Mouse (Mus musculus) spleen, adult 18-20 months (tissue): ENCODE data around the gene 4930442H23Rik.
A peak's percentile ranks its signal among the peaks of the same experiment; 100 is the strongest.
"Not testable (repeated sequence)": the region's sequence is repeated elsewhere in the genome, so short reads cannot be mapped to it uniquely, and the experiment has no call there.

Experiments used
- DNase-seq, 2 experiments: peaks; one replicate each; pipeline ENCODE4 v3.0.0; 2022; ENCODE audit warnings: mixed read lengths in 2 of 2

The 4930442H23Rik gene

DNA sequence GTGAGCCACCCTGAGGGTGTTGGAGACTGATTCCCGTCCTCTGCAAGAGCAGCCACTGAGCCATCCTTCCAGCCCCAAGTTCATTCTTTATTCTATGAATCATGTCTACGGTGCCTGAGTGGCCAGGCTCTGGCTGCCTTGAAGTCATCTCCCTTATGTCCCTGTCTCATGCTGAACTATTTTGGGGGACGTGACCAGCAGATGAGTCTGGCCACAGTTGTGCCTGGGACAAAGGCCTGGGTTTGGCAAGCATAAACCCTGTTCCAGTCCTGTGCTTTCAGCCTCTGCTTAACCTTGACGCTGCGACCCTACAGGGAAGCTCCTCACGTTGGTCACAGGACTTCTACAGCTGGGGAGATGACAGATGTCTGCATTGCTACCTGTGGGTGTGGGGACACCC lies 13.7 kb upstream of the 4930442H23Rik start:
- DNase-seq, result no peak

DNA sequence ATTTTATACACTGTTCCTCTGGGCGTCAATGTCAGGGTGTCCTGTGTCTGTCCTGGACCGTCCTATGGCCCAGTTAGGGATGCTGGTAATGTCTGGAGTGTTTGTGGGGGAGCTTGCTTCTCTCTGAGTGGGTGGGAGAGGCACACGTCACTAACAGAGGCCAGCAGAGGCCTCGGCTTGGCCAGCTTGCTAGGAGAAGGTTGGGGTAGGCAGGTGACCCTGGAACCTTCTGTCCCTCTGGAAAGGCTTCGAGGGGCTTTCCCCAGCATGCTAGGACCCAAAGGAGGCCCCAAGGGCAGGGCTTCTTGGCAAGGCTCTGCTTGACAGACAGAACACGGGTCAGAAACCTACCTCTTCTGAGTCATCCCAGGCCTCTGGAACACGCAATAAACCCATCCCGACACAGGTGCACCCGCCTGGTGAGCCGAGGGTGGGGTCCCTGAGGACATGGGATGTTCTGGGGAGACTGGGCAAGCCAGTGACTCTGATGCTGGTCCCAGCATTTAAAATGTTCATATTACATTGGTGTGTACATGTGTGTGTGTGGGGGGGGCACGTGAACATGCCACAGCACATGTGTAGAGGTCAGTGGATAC lies 12.9 kb upstream of the 4930442H23Rik start:
- DNase-seq, result no peak

DNA sequence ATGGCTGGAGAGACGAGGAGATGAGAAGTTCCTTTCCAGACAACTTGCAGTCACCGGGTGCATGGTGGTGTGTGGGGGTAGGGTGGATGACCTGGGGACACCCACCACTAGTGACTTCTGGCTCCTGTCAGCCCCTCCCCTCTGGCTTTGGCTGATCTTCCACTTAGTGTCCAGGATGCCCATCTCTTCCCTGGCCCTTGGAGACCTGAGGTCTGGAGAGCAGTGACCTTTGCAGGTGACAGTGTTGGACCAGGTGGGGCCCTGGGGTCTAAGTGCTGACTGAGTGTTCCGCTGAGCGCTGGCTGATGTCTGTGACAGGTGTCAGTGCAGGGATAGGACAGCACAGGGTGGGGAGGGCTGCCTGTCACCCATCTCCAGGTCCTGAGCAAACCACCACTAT lies 11.7 kb upstream of the 4930442H23Rik start:
- DNase-seq, result no peak

DNA sequence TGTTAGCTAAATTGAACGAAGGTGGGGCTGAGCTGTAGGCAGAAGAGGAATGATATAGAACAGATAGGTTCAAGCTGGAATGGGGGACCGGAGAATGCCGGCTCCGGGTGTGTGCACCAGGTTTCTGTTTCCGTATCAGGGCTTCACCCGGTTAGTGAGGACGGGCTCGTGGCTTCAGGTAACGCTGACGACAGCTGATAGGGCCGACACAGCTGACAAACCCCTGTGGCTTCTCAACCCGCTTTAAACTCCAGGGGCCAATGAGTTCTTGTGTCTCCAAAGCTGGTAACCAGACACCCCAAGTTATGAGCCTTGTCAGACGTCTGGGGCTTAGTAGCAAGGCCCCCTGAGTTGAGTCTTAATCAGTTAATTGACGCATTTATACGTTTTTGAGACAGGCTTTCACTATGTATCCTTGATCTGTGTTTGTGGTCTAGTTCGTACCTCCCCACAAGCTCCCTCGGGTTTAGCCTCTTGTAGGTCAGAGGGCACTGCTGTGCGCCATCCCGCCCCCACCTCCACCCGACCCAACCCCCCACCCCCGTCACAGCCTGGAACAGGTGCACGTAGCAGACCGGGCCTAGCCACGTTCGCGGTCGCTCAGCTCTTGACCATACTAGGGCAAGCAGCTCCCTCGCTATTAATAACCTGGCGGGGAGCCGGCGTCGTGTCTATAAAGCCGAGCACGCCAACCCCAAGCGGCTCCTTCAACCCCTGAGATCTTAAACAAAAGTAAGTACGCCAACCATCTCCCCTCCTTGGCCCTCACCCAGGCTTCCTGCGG lies 10.5 kb upstream of the 4930442H23Rik start:
- DNase-seq, result peak; percentile 51 to 60

DNA sequence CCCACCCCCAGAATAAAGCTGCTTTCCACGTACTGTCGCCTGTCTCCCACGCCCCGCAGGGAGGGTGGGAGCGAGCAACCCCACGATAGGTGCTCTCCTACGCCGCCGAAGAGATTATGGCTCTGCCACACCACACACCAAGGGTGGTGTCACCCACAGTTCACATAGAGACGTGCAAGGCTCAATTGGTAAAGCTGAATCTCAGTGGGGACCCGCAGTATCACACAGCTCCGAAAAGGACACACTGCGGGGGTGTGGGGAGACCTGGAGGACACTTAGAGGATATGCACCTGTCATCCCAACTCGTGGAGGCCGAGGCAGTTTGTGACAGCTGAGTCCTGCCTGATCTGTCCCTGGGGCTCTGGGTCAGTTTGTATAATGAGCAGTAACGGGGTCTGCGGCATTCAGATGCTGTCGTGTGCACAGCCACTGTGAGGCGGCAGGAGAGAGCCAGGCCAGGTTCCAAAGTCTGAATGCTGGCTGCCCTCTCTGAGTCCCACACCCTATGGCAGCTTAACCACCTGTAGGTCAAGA lies 9.4 kb upstream of the 4930442H23Rik start:
- no peak for DNase-seq

DNA sequence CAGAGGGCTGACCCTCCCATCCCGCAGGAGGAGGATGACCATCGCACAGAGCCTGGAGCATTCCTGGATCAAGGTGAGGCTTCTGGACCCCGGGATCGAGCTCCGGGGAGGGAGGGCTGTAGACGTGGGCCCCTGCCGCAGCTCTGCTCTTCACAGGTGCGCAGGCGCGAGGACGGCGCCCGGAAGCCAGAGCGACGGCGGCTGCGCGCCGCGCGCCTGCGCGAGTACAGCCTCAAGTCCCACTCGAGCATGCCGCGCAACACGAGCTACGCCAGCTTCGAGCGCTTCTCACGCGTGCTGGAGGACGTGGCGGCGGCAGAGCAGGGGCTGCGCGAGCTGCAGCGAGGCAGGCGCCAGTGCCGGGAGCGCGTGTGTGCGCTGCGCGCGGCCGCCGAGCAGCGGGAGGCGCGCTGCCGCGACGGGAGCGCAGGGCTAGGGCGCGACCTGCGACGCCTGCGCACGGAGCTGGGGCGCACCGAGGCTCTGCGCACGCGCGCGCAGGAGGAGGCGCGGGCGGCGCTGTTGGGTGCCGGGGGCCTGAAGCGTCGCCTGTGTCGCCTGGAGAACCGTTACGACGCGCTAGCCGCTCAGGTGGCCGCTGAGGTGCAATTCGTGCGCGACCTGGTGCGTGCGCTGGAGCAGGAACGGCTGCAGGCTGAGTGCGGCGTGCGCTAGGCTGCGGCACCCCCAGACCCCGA lies 8.8 kb upstream of the 4930442H23Rik start:
- peak; percentile 80 to 85 for DNase-seq

DNA sequence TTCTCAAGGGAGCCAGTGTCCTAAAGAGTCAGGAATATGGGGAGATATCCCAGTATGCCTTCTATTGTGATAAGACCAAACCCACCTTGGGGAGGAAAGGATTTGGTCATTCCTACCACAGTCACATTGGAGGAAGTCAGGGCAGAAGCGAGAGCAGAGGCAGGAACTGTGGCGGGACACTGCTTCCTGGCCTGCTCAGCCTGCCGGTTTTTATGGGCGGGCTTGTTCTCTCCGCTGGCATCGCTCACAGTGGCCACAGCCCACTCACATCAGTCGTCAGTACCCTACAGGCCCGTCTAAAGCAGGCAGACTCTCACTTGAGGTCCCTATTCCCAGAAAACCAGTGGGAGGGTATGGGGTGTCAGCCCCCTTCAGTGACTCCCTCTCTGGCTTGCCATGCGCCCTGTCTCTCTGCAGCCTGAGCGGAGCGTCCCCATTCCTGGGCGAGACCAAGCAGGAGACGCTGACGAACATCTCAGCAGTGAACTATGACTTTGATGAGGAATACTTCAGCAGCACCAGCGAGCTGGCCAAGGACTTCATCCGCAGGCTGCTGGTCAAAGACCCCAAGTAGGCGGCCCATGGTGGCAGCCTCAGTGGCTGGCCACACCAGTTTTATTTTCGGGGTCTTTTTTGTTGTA lies 7.8 kb upstream of the 4930442H23Rik start:
- DNase-seq, result no peak

DNA sequence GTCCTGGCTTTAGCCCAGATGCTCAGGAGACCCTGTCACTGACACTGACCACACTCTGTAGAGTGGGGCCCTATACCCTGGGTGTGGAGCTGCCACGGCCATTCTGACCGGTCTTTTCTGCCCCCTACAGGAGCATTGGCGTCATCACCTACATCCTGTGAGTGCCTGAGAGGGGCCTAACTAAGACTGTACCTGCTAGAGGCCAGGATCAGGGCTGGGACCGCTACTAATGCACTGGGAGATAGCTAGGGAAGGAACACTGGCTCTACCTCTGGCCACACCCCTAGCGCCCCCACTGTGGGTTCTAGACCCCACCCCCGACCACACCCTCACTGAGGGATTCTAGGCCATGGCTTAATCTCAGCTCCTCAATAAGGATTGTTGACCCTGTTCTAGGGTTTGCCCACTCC lies 7.3 kb upstream of the 4930442H23Rik start:
- no peak for DNase-seq

DNA sequence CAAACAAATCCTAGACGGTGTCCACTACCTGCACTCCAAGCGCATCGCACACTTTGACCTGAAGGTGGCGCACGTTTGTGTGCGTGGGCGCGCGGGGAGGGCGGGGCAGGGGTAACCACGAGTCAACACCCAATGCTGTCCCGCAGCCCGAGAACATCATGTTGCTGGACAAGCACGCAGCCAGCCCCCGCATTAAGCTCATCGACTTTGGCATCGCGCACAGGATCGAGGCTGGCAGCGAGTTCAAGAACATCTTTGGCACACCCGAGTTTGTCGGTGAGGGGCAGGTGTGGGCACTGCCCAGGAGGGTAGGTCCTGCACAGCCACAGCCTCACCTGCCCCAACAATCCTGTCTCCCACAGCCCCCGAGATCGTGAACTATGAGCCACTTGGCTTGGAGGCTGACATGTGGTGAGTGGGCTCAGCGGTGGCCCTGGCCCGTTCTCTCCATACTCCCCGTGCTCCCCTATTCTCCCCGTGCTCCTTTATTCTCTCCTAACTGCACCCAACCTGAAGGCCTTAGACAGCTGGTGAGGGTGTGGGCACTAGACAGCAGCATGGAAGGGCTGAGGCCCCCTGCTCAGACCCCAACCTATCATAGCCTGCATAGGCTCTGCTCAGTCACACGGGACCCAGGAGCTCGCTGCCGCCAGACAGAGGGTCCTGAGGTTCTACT lies 6.7 kb upstream of the 4930442H23Rik start:
- DNase-seq, result peak in 1 of 2 experiments; percentile 23

DNA sequence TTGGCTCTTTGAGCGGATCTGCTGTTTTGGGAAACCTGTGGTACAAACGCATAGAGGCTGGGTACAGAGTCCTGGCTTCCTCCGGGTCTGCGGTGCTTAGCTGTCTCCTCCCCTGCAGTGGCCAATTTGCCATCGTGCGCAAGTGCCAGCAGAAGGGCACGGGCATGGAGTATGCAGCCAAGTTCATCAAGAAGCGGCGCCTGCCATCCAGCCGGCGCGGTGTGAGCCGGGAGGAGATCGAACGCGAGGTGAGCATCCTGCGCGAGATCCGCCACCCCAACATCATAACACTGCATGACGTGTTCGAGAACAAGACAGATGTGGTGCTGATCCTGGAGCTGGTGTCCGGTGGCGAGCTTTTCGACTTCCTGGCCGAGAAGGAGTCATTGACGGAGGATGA lies 6.2 kb upstream of the 4930442H23Rik start:
- no peak for DNase-seq

DNA sequence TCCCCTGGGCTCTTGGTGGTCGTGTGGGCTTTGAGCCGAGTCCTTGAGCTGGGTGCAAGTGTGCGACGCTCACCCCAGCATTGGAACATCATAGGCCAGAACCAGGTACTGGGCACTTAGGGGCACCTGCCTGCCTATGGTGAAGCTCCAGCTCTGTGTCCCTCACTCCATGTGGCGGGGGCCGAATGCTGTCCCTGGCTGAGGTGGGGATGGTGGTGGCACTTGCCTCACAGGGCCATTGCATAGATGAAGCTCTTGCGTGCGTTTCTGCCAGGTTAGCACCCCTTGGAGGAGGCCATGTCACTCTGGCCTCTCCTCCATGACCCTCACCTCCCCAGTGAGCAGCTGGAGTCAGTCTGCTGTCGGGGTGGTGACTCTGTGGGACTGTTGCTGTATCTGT lies 3.5 kb upstream of the 4930442H23Rik start:
- no peak for DNase-seq

DNA sequence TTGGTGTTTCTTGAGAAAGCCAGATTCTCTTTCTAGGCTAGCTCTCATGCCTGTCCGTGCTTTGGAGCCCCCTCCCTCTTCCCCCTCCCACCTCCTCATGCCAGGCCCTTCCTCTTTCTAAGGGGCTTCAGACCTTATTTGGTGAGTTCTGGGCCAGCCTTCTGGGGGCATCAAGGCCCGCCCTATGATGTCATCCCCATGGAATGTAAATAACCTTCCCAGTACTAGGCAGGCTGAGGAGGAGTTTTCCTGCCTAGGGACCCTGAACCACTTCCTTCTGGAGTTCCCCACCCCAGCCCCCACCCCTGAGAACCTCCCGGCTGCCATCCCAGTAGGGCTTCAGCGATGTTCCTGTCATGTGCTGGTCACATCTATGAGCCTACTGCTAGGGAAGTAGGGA lies 1.1 kb upstream of the 4930442H23Rik start:
- no peak for DNase-seq

DNA sequence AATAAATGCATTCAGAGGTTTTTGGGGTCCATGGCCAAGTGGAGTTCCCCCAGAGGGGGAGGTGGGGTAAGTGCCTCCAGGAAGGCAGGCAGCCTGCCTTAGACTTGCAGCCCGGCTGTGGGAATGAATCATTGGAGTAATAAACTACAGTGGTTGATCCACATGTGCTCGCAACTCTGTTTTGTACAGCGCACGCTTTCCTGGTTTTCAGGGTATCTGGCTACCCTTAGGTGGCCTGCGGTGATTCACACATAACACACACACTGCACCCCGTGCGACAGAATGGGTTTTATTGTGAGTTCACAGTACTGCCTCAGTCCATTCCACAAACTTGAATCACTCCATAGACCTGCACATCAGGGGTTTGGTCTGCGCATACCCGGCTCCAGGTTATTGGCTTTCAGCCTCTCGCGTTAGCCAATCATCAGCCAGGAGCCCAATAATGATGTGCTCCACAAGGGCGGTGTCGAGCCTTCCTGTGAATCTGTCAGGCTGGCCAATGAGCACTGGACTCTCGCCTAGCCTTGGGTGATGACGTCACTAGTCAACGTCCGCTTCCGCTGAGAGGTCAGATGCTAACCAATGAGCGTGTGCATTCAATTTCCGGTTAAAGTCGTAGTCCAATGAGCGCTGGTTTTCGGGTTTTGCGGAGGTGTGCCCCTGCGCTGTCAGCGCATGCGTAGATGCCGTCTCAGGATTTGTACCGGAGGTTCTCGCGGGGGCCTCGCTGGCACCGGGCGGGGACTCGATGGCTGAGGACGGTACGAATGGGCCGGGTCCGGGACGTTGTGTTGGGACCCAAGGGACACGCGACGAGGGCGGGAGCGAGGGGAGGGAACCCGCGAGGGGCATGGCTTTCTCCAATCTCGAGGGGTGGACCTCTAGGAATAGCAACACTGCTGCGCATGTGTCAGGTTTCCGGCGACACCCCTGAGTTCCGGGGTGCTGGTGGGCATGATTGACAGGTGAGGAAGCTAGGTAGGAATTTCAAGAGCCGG lies 1.0 kb downstream of the 4930442H23Rik start, which contains the start of gene Dapk3:
TSS of gene Dapk3 (plus strand) at position 670 of the 998 bp plus-strand sequence.
- DNase-seq, result peak; percentile 89 to 90

DNA sequence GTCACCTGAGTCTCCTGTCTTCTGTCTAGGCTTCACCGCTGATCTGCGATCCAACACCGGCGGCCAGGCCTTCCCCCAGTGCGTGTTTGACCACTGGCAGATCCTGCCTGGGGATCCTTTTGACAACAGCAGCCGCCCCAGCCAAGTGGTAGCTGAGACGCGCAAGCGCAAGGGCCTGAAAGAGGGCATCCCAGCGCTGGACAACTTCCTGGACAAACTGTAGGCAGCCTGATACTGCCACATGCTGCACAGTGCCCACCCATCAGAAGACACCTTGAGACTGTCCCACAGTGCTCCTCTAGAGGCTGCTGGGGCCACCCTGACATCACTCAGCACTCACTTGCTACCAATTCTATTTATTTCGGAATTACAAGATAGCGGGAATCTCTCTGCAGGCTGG lies 1.8 kb downstream of the 4930442H23Rik start:
- not testable (repeated sequence) for DNase-seq

DNA sequence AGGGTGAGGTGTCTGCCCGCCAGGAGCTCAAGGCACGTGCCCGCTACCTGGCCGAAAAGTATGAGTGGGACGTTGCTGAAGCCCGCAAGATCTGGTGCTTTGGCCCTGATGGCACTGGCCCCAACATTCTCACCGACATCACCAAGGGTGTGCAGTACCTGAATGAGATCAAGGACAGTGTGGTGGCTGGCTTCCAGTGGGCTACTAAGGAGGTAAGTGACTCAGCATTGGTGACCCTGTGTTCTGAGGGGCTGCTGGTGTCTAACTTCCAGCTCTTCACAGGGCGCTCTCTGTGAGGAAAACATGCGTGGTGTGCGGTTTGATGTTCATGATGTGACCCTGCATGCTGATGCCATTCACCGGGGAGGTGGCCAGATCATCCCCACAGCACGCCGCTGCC lies 2.7 kb downstream of the 4930442H23Rik start:
- no peak for DNase-seq

DNA sequence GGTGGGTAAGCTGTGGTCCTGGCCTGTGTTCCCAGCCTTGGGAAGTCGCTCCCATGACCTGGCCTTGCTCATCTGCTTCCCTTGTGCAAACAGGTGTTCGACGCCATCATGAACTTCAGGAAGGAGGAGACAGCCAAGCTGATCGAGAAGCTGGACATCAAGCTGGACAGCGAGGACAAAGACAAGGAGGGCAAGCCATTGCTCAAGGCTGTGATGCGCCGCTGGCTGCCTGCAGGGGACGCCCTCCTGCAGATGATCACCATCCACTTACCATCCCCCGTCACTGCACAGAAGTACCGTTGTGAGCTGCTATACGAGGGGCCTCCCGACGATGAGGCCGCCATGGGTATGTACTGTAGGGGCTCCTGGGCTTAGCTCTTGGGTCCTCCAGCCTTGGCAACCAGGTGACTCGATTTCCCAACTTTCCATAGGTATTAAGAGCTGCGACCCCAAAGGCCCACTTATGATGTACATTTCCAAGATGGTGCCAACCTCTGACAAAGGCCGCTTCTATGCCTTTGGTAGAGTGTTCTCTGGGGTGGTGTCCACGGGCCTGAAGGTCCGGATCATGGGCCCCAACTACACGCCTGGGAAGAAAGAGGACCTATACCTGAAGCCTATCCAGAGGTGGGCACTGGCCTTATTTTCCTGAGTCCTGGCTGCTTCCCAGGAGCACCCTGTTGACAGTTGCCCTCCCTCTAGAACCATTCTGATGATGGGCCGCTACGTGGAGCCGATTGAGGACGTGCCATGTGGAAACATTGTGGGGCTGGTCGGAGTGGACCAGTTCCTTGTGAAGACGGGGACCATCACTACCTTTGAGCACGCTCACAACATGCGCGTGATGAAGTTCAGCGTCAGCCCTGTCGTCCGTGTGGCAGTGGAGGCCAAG lies 4.0 kb downstream of the 4930442H23Rik start:
- no peak for DNase-seq

DNA sequence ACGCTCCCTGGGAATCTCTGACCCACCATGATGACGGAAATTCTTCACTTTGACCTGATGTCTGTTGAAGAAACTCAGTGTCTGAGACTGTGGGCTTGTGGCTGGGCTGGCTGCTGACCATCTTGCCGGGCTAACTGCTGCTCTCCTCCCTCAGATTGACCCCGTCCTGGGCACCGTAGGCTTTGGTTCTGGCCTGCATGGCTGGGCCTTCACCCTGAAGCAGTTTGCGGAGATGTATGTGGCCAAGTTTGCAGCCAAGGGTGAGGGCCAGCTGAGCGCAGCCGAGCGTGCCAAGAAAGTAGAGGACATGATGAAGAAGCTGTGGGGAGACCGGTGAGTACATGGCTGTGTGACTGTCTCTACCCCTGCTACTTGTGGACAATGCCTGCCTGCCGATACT lies 4.7 kb downstream of the 4930442H23Rik start:
- no peak for DNase-seq

DNA sequence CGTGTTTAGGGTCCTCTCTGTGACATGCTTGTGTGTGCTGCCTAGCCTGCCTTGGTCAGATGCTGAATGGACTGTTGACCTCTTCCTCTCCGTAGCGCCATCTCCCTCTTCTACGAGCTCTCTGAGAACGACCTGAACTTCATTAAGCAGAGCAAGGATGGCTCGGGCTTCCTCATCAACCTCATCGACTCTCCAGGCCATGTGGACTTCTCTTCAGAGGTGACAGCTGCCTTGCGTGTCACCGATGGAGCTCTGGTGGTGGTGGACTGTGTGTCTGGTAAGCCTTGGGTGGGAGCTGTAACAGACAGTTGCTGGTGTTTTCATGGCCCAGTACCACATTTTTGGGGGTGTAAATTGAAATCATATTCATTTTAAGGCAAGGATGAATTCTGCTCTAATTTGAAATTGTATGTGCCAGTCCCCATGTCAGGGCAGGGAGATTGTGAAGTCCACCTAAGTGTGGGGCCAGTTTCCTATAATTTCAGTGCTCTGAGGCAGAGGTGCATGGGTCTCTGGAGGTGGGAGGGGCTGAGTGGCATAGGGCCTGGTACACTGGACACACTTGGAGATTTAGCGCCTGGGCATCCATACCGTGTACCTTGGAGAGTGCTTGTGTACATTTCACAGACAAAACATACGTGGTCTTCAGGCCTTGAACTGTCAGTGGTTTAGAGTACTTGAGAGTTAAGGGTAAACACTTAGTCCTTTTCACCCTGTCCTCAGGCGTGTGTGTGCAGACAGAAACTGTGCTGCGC lies 5.5 kb downstream of the 4930442H23Rik start:
- DNase-seq, result peak in 1 of 2 experiments; percentile 62

DNA sequence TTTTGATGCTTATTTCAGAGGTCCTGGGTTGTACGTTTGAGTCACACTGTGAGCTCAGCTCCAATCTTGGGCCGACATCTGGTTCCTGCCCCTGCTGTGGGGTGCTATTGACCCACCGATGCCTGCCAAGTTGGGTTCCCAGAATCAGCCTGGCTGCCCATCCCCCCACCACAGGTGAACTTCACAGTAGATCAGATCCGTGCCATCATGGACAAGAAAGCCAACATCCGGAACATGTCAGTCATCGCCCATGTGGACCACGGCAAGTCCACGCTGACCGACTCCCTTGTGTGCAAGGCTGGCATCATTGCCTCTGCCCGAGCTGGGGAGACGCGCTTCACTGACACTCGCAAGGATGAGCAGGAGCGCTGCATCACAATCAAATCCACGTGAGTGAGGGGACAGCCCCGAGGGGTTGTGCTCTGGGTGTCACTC lies 6.1 kb downstream of the 4930442H23Rik start:
- DNase-seq, result no peak
